28 mouse cellular contexts compared by ENCODE assay signal in genomic region chr7:10252075-10252474, GRCm38 (mm10). TPM values are rescaled to one million over a fixed set of nuclear protein-coding genes. Genes with fewer than 3 reads are reported as not detected.
DNase-seq lines count a peak whose midpoint lies in the region; ATAC-seq lines count a peak whose summit lies in the region.
"Had no signal": no experiment of that assay in that cellular context is flagged by ENCODE, and none has a peak within 500 bp of the region (broad histone marks: within the 10 kb centered on the region; RNA-seq: fewer than 3 reads in every experiment).

No protein-coding gene starts in this region.

- 93% methylated on average over 13 of the region's 13 CpGs for WGBS in midbrain, embryonic 11.5 days
- 93% methylated on average over 13 of the region's 13 CpGs for WGBS in midbrain, embryonic 10.5 days
- WGBS in intestine, embryonic 15.5 days, result 91% methylated on average over 13 of the region's 13 CpGs

- no peak overlapping the region for H3K9ac ChIP-seq in midbrain, embryonic 11.5 days (ENCODE audit: low read length)
- no peak overlapping the region for H3K9ac ChIP-seq in intestine, embryonic 15.5 days

- peak; percentile 74 for DNase-seq in heart, adult 11 months
- DNase-seq in heart, postnatal 14 days, result no peak
- peak; percentile 69 for DNase-seq in midbrain, embryonic 11.5 days (ENCODE audit: low spot score, missing footprints)
- DNase-seq in midbrain, embryonic 10.5 days (ENCODE audit: low spot score), result no peak
- peak; percentile 9 for DNase-seq in R1 (ENCODE audit: low read depth, low spot score)
- DNase-seq: adrenal gland, adult 2 months; adrenal gland, adult 8-10 months; adrenal gland, postnatal 10 days; adrenal gland, postnatal 14 days; adrenal gland, postnatal 25 days; adrenal gland, postnatal 36 days; B cell, adult 2 months; cerebellum, adult 11 months; cerebellum, adult 11-12 months; cerebellum, adult 18-20 months; cerebellum, adult 2 months had no signal

- H3K9me3 ChIP-seq in midbrain, embryonic 11.5 days (ENCODE audit: control insufficient read depth, low read length), result peaks cover 24% of the 10 kb centered on the region; the same call in 1 of the 2 replicates
- peaks cover 76% of the 10 kb centered on the region for H3K9me3 ChIP-seq in midbrain, embryonic 10.5 days (replicated peaks)
- no peaks in the 10 kb centered on the region; the same call in 1 of the 2 replicates for H3K9me3 ChIP-seq in intestine, embryonic 15.5 days

- intact Hi-C loops in heart, postnatal 14 days (cut with DNase I), result no loop called here

- no peak for ATAC-seq in midbrain, embryonic 11.5 days (ENCODE audit: low FRiP score)
- ATAC-seq in intestine, embryonic 15.5 days, result no peak
- ATAC-seq: activated CD4-positive, CD25-positive, alpha-beta regulatory T cell, adult 4 months; CD4-positive, CD25-positive, alpha-beta regulatory T cell, adult 4 months; Patski had no signal

- H3K4me1 ChIP-seq in midbrain, embryonic 11.5 days (ENCODE audit: control insufficient read depth, insufficient read depth, low read length), result no peaks in the 10 kb centered on the region
- no peaks in the 10 kb centered on the region for H3K4me1 ChIP-seq in midbrain, embryonic 10.5 days
- H3K4me1 ChIP-seq in intestine, embryonic 15.5 days (replicated peaks), result no peaks in the 10 kb centered on the region

- no peak overlapping the region for H3K27ac ChIP-seq in midbrain, embryonic 11.5 days (ENCODE audit: low read depth, low read length)
- no peak overlapping the region for H3K27ac ChIP-seq in midbrain, embryonic 10.5 days (replicated peaks)
- no peak overlapping the region for H3K27ac ChIP-seq in intestine, embryonic 15.5 days

- no peaks in the 10 kb centered on the region for H3K27me3 ChIP-seq in midbrain, embryonic 11.5 days (ENCODE audit: control insufficient read depth, insufficient read depth, low read length)
- no peaks in the 10 kb centered on the region for H3K27me3 ChIP-seq in midbrain, embryonic 10.5 days (ENCODE audit: low read depth, poor library complexity, severe bottlenecking)
- H3K27me3 ChIP-seq in intestine, embryonic 15.5 days (replicated peaks), result no peaks in the 10 kb centered on the region
- H3K27me3 ChIP-seq: CH12.LX, Patski had no signal

- H3K4me2 ChIP-seq in midbrain, embryonic 11.5 days, result no peak overlapping the region
- H3K4me2 ChIP-seq in intestine, embryonic 15.5 days (replicated peaks), result no peak overlapping the region

- H3K36me3 ChIP-seq in midbrain, embryonic 11.5 days (ENCODE audit: control insufficient read depth, insufficient read depth, low read length), result no peaks in the 10 kb centered on the region
- H3K36me3 ChIP-seq in midbrain, embryonic 10.5 days, result no peaks in the 10 kb centered on the region
- H3K36me3 ChIP-seq in intestine, embryonic 15.5 days, result no peaks in the 10 kb centered on the region
- H3K36me3 ChIP-seq: G1E had no signal

- H3K4me3 ChIP-seq in midbrain, embryonic 11.5 days (ENCODE audit: low read depth, low read length), result no peak overlapping the region
- no peak overlapping the region for H3K4me3 ChIP-seq in midbrain, embryonic 10.5 days
- no peak overlapping the region for H3K4me3 ChIP-seq in intestine, embryonic 15.5 days (replicated peaks)

RNA-seq across cellular contexts. Expression of gene Vmn1r66, which starts 25.7 kb away (rescaled TPM):
- total RNA-seq in heart, postnatal 14 days (2021), result not detected
- not detected in 2 replicates for polyA plus RNA-seq in midbrain, embryonic 11.5 days (2014; fragmentation: Nextera tagmentation; extraction: Ambion mirVana)
- polyA plus RNA-seq in midbrain, embryonic 10.5 days (2016; fragmentation: Nextera tagmentation; extraction: Ambion mirVana), result not detected in 2 replicates
- not detected in 2 replicates for polyA plus RNA-seq in intestine, embryonic 15.5 days (2015; fragmentation: Nextera tagmentation; extraction: Ambion mirVana)
- total RNA-seq: adrenal gland, adult 18-20 months; adrenal gland, adult 2 months; adrenal gland, adult 8-10 months; adrenal gland, postnatal 10 days; adrenal gland, postnatal 14 days; adrenal gland, postnatal 25 days; adrenal gland, postnatal 36 days; adrenal gland, postnatal 4 days; CH12.LX; ES-E14; MEL had no signal
- polyA plus RNA-seq: activated CD4-positive, CD25-positive, alpha-beta regulatory T cell, adult 4 months; adrenal gland, adult 2 months; brain, embryonic 14.5 days; C2C12; CD4-positive, CD25-positive, alpha-beta regulatory T cell, adult 4 months; cerebellum, adult 2 months; G1E; Patski had no signal

Comparison
In these comparisons a context has a peak if more than half of its experiments do, and no peak if none do; other contexts are left out.
1. DNase-seq: peak in heart, adult 11 months (single experiment), midbrain, embryonic 11.5 days (single experiment) and R1 (single experiment); none in heart, postnatal 14 days (0 of 2) and midbrain, embryonic 10.5 days (single experiment).